Mouse (Mus musculus): Measurements from ENCODE around the gene Adap1. TPM values are rescaled to one million over a fixed set of nuclear protein-coding genes. Genes with fewer than 3 reads are reported as not detected.

Gene Adap1
- total RNA-seq, 2 experiments from 2014 or later = 1.5 to 1.6 TPM

- intact Hi-C loops (cut with DNase I) = no loop called here
- DNase-seq = no peak
Observed at GRCm38 (mm10) chr5:139290467-139291259, 34.8 kb downstream of the Adap1 start.

GRCm38 (mm10) chr5:139288591-139288990 is 36.8 kb downstream of the Adap1 start:
- no peak for DNase-seq
- intact Hi-C loops (cut with DNase I) = loop anchor here (10.0 kb wide), 1 partner anchor 376 kb away; no protein-coding TSS in a partner anchor

- no peak for DNase-seq
- intact Hi-C loops (cut with DNase I) = loop anchor here (10.0 kb wide), 1 partner anchor 377 kb away; no protein-coding TSS in a partner anchor
Observed at GRCm38 (mm10) chr5:139287787-139288186, 37.6 kb downstream of the Adap1 start.

DNA sequence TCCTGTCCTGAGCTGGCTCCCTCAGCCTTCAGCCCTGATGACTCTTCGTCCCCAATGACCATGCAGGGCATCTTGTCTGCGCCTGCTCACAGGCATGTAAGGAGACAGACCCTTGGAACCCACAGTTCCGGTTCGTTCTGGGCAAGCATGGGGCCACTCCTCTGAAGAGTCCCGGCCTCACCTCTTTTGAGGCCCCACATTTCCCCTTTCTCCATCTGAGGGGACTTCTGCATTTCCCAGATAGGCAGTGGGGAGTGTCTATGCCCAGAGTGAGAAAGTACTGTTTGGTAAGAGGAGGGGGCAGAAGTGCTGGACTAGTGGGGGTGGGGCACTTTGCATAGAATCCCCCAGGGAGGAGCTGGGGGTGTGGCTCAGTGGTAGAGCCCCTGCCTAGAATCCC is 38.3 kb downstream of the Adap1 start:
- intact Hi-C loops (cut with DNase I) = loop anchor here (10.0 kb wide), 1 partner anchor 378 kb away; no protein-coding TSS in a partner anchor
- DNase-seq = no peak

- DNase-seq = no peak
- intact Hi-C loops (cut with DNase I) = loop anchor here (10.0 kb wide), 1 partner anchor 378 kb away; no protein-coding TSS in a partner anchor
Observed at GRCm38 (mm10) chr5:139286142-139286941, 39.1 kb downstream of the Adap1 start.

DNA sequence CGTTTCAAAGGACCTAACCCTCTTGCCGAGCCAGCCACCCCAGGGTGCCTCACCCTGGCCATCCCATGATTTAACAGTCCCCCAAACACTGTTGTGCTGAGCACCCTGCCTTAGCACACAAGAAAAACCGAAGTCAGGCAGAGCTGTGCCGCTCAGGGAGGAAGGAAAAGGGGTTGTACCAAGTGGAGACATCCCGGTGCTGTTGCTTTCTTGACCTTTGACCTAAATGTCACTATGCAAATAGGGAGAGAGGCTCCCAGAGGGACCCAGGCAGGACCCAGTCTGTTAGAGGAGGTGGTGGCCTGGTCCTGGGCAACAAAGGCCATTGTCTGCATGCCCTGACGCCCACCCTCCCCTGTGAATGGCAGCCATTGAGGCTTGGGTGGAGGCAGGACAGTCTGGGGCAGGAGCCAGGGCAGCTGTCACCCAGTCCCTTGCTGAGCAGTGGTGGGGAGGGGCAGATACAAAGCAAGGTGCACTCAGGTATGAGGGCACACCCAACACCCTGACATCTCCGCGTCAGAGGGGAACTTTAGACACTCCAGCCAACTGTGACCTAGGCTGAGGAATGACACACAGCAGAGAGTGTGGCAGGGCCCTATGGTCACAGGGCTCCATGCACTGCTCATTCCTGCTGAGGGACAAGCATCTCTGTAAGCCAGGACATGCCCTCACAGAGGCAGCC is 39.9 kb downstream of the Adap1 start:
- intact Hi-C loops (cut with DNase I) = loop anchor here (2.0 to 10.0 kb wide), 2 partner anchors 39 to 379 kb away; partner anchors contain the start of gene Adap1
- DNase-seq = no peak

DNA sequence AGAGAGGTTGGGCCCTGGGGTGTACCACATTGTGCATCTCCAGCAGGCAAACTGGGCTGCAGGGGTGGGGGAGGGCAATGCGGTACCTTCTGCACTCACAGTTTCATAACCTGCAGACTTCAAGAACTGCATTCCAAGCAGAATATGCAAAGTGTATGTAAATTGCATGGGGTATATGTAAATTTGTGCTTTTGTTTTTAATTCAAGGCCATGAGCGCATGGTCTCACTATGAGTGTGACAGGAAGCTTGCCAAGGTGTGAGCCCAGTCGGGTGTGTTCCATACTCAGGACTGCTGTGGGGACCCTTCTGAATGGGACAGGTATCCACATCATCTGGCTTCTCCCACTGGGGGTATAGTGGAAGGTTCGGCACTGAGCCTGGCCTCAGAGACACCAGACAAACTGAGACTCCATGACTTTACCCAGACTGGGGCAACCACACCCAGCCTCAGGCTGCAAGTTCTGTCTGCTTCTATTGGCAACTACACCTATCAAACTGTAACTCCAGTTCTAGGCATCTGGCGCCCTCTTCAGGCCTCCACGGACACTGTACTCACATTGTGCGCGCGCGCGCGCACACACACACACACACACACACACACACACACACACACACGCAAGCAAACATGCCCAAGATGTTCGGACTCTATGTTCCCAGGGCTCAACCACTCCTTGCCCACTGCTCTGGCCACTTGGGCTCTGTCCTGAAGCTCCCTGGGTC is 41.8 kb downstream of the Adap1 start:
- intact Hi-C loops (cut with DNase I) = loop anchor here (2.0 to 10.0 kb wide), 3 partner anchors 41 to 381 kb away; partner anchors contain the start of gene Adap1
- DNase-seq = no peak

- intact Hi-C loops (cut with DNase I) = loop anchor here (2.0 to 10.0 kb wide), 2 partner anchors 73 to 383 kb away; no protein-coding TSS in a partner anchor
- DNase-seq = peak; percentile 85 to 93
Observed at GRCm38 (mm10) chr5:139282191-139282590, 43.2 kb downstream of the Adap1 start.

GRCm38 (mm10) chr5:139281373-139282112 is 43.9 kb downstream of the Adap1 start:
- intact Hi-C loops (cut with DNase I) = loop anchor here (2.0 to 10.0 kb wide), 2 partner anchors 73 to 383 kb away; no protein-coding TSS in a partner anchor
- DNase-seq = no peak

- intact Hi-C loops (cut with DNase I) = no loop called here
- no peak for DNase-seq
Observed at GRCm38 (mm10) chr5:139277287-139277686, 48.1 kb downstream of the Adap1 start.

GRCm38 (mm10) chr5:139271994-139272554 is 53.3 kb downstream of the Adap1 start:
- intact Hi-C loops (cut with DNase I) = no loop called here
- DNase-seq = no peak

GRCm38 (mm10) chr5:139270806-139271521 is 54.5 kb downstream of the Adap1 start:
- peak; percentile 38 to 58 for DNase-seq
- intact Hi-C loops (cut with DNase I) = no loop called here

GRCm38 (mm10) chr5:139267661-139268060 is 57.8 kb downstream of the Adap1 start:
- intact Hi-C loops (cut with DNase I) = no loop called here
- no peak for DNase-seq

DNA sequence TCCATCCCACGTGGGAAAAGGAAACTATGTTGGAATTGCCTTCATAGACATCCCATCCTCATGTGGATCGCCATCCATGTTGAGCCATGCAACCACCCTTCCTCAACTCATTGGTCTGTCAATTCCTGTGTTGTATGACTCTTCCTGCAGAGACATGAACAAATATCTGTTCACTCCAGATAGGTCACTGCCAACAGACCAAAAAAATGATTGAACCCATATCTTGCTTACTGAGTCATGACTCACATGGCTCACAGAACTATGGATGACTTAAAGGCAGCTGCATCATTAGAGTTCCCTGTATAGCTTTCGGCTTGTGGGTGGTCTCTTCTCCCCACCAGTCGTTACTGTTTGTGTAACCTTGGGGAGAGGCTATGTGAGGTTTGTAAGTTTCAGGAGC is 64.0 kb downstream of the Adap1 start:
- intact Hi-C loops (cut with DNase I) = no loop called here
- DNase-seq = no peak

DNA sequence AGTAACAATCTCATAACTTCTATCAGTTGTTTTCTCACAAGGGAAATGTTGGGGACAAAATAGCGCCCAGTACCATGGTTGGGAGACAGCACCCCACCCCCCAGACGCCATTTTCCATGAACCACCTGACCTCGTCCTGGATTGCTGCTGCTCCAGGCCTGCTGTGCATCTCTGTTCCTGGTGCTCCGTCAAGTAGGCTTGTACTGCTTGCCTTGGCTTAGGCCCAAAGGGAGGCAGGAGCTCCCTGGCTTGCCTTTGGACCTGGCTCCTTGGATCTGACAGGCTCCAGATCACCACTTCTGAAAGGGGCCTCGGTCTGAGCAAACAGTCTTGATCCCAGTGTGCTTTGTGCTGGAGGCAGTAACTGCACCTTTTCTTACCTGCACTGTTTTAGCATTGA is 65.6 kb downstream of the Adap1 start:
- peak; percentile 24 to 35 for DNase-seq
- intact Hi-C loops (cut with DNase I) = no loop called here

DNA sequence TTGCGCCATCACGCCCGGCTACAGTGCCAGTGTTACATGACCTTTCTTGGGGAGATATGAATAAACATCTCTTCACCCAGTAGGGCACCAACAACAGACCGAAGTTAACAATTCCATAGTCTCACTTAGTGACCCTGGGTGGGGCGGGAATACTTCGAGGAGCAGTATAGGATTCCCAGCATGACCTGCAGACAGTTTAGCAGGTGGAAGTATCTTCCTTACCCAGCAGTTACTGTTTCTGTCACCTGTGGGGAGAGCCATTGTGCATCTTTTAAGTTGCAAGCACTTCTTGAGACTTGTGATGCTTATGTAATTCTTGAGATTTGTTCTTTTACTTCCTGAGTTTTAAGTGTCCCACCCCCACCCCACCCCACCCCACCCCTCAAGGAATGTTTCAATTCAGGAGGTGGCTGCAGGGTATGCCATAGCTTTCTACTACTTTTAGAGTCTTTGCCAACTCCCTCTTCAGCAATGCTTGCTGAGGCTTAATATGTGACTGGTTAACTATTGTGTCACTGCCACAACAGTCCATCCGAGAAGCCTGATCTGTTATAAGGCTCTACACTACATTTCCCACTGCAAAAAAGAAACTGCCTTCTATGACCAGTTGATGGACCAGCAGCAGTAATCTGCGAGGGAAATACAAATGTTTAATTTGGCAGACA is 66.9 kb downstream of the Adap1 start:
- intact Hi-C loops (cut with DNase I) = no loop called here
- no peak for DNase-seq

GRCm38 (mm10) chr5:139257818-139258217 is 67.6 kb downstream of the Adap1 start:
- DNase-seq = no peak

DNA sequence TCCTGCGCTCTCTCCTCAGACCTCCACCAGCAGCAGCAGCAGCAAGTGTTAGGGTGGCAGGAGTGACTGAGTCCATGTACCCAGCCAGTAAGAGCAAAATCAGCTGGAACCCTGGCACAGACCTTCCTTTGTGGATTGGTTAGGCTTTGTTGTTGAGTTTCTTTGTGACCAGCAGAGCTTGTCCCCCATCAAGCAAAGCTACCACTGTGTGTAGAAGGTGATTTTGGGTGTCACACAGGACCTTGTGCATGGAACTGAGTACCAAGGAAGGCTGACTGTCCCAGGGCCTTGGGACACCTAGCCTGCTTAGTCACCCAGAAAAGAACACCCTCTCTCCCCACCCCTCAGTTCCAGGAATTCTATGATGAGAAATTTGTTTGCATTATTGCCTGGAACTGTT is 68.2 kb downstream of the Adap1 start:
- intact Hi-C loops (cut with DNase I) = no loop called here
- no peak for DNase-seq

More at GRCm38 (mm10) chr5:139257818-139258217, 67.6 kb downstream of the Adap1 start:
- intact Hi-C loops (cut with DNase I) = no loop called here
